ENCODE assay signal across 16 mouse cellular contexts in the genomic region with DNA sequence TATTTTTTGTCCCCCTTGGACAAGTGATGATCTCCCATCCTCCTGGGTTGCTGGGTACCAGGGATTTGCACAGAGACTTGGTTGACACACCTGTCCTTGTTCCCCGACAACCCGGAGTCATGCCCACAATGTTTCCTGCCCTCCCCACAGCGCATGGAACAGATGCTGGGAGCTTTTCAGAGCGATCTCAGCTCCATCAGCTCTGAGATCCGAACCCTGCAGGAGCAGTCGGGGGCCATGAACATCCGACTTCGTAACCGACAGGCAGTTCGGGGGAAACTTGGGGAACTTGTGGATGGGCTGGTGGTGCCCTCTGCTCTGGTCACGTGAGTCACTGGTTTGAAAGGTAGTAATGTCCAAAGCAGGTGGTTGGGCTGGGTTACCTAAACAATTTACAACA.
"Had no signal": no experiment of that assay in that cellular context is flagged by ENCODE, and none has a peak within 500 bp of the region (broad histone marks: within the 10 kb centered on the region; RNA-seq: fewer than 3 reads in every experiment).

No protein-coding gene starts in this region.

- H3K27me3 ChIP-seq: liver, embryonic 15.5 days; lung, embryonic 15.5 days; megakaryocyte, embryonic 14.5 days; midbrain, embryonic 13.5 days; midbrain, embryonic 15.5 days; neural tube, embryonic 12.5 days; stomach, embryonic 15.5 days had no signal

- H3K27ac ChIP-seq: liver, embryonic 15.5 days; lung, embryonic 15.5 days; macrophage; midbrain, embryonic 13.5 days; midbrain, embryonic 15.5 days; neural tube, embryonic 12.5 days; stomach, embryonic 15.5 days; stomach, postnatal 0 days had no signal

- DNase-seq: liver, postnatal 0 days; lung, adult 2 months; lung, postnatal 14 days; lung, postnatal 36 days; right cerebral cortex, postnatal 14 days; thymus, postnatal 14 days; thymus, postnatal 36 days had no signal

- H3K4me3 ChIP-seq: liver, embryonic 15.5 days; lung, embryonic 15.5 days; megakaryocyte, embryonic 14.5 days; midbrain, embryonic 13.5 days; midbrain, embryonic 15.5 days; neural tube, embryonic 12.5 days; stomach, embryonic 15.5 days had no signal
